Mouse (Mus musculus) small intestine, adult 10 weeks (tissue): ENCODE measurements around the gene Kif21a. TPM values are rescaled to one million over a fixed set of nuclear protein-coding genes. Genes with fewer than 3 reads are reported as not detected.

Source experiments
- polyA plus RNA-seq: library from polyadenylated mRNA; stranded (reverse); fragments of 350-450 nt; fragmentation: Illumina TruSeq; extraction: RNeasy Lipid Tissue Mini Kit (QIAGEN cat#74804); gene quantifications from one replicate; pipeline ENCODE4 v1.2.3, GENCODE M21; 2014; ENCODE audit warnings: low replicate concordance

Kif21a gene
- 8.5 TPM for polyA plus RNA-seq

DNA sequence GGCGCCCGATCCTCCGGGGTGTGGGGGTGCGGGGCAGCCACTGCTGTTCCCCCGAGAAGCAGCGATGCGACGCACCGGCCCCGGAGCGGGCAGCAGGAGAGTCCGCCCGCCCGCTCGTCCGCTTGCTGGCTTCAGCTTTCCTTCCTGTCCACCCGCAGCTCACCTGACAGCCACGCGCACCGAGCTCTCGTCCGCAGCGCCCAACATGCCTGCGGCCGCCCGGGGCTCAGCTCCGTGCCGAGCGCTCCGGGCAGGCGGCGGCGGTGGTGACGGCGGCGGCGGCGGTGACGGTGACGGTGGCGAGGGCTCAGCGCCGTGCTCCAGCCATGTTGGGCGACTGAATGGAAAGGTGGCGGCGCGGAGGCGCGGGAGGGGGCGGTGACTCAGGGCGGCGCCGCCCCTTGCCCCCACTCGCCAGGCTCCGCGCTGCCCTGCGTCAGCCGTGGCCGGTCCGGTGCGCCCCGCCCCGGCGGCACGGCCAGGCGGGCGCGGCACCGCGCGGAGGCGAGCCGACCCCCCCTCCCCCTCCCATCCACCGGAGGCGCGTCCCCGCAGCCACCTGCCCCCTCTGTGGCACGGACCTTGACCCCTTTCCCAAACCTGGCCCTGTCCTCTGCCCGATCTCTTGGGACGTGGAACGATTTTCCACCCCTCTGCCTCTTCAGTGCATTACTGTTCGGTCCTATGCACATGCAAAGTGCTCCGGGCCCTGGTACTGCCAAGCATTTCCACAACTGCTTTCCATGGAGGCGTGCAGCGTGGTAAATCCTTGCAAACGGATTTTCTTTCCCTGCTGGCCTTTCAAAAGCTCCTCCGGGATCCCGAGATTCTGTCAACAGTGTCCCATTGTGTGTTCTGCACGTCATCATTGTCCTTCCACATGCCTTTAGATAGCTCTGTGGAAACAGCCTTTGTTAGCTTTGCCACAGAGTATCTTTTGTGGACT is at the start of gene Kif21a:
Gene Kif21a, minus strand, starts transcription at position 453 of the 946 bp plus-strand sequence.

Other genes with a start within 250 kb of the Kif21a start
- gene Abcd2, start 141.9 kb upstream of the Kif21a start, polyA plus RNA-seq, result 3.9 TPM
- gene CN725425, start 149.5 kb upstream of the Kif21a start, polyA plus RNA-seq, result not detected